Mouse (Mus musculus): ENCODE measurements around the gene BC034090. TPM values are rescaled to one million over a fixed set of nuclear protein-coding genes. Genes with fewer than 3 reads are reported as not detected.

Gene BC034090
- polyA plus RNA-seq, 1 experiment from 2014 or later, result 3.2 TPM

DNA sequence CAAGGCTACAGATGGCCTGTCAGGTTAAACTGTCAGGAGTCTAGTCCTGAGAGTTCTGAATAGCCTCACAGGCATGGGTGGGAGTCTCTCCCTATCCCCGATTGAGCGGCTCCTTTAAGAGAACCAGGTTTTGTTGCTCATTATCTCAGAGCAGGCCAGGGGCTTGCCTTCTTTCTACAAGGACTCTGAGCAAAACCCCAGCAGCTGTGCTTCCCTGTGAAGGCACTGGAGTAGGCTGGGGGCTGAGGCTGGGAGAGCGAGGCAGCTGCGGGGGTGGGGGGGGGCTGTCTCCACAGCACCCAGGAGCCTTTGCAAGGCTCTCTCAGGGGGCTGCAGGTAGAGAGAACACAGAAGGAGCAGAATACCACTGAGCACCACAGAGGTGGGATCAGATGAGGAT, 5.1 kb downstream of the BC034090 start:
- H3K27me3 ChIP-seq (ENCODE audit: control insufficient read depth, insufficient read depth, low read length), result no peaks in the 10 kb centered on the region; the same call in 1 of the 2 replicates
- ATAC-seq (replicated peaks; ENCODE audit: low FRiP score) (no peak), DNase-seq (ENCODE audit: low spot score) (no peak)
- WGBS, result 55% methylated on average over 4 of the region's 4 CpGs
- no peak overlapping the region for H3K4me3 ChIP-seq (ENCODE audit: low read depth, low read length)
- no peak overlapping the region for H3K27ac ChIP-seq (ENCODE audit: low read depth, low read length)
- H3K4me1 ChIP-seq (replicated peaks; ENCODE audit: control insufficient read depth, insufficient read depth, low read length), result peaks cover 22% of the 10 kb centered on the region
- no peaks in the 10 kb centered on the region for H3K9me3 ChIP-seq (ENCODE audit: control insufficient read depth, low read length)
- no peaks in the 10 kb centered on the region for H3K36me3 ChIP-seq (ENCODE audit: control insufficient read depth, insufficient read depth, low read length)
- no peak overlapping the region for H3K4me2 ChIP-seq (ENCODE audit: low read depth, low read length, severe bottlenecking)
- H3K9ac ChIP-seq (ENCODE audit: low read length), result no peak overlapping the region

DNA sequence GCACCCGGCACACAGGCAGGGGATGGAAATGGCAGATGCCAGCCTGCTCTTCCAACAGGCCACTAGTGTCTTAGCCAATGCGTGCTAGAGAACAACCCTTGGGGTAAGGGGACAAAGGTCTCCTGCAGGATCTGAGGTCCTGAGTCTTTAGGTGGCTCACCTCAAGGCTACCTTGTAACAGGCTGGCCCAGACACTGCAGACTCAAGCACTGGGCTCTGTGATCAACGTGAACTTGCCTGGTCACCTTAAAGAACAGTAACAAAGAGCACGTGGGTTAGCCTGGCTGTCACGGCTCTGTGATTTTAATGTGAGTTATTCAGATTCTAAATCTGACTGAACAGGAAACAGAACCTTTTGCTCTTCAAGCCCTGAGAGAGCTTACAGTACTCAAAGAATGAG, 6.1 kb downstream of the BC034090 start:
- Histone ChIP-seq H3K4me1 (replicated peaks; ENCODE audit: control insufficient read depth, insufficient read depth, low read length) (peaks cover 26% of the 10 kb centered on the region), H3K9me3 (ENCODE audit: control insufficient read depth, low read length) (no peaks in the 10 kb centered on the region), H3K4me3 (ENCODE audit: low read depth, low read length) (no peak overlapping the region), H3K27me3 (ENCODE audit: control insufficient read depth, insufficient read depth, low read length) (no peaks in the 10 kb centered on the region), H3K36me3 (ENCODE audit: control insufficient read depth, insufficient read depth, low read length) (no peaks in the 10 kb centered on the region), H3K4me2 (ENCODE audit: low read depth, low read length, severe bottlenecking) (no peak overlapping the region), H3K9ac (ENCODE audit: low read length) (no peak overlapping the region), H3K27ac (ENCODE audit: low read depth, low read length) (no peak overlapping the region)
- no peak for ATAC-seq (replicated peaks; ENCODE audit: low FRiP score)
- 87% methylated on average over 5 of the region's 5 CpGs for WGBS
- no peak for DNase-seq (ENCODE audit: low spot score)

DNA sequence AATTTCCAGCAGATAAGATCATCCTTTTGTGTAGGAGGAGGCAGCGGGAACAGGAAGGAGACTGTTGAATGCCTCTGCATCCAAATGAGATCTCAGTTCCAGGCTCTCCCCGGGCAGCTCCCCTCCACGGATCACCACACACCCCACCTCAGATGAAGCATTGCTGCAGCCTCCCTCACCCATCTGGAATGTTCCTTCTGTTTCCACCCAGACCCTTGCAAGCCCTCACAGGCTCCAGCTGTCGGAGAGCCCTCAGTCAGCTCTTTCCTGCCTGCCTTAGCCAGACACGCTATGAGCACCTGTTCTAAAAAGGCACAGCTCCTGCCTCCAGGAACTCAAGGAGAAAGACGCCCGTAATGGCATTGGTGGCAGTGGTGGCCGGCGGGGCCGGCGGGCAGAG, 6.9 kb downstream of the BC034090 start:
- Histone ChIP-seq H3K4me1 (replicated peaks; ENCODE audit: control insufficient read depth, insufficient read depth, low read length) (peaks cover 29% of the 10 kb centered on the region), H3K4me2 (ENCODE audit: low read depth, low read length, severe bottlenecking) (no peak overlapping the region), H3K27me3 (ENCODE audit: control insufficient read depth, insufficient read depth, low read length) (no peaks in the 10 kb centered on the region), H3K36me3 (ENCODE audit: control insufficient read depth, insufficient read depth, low read length) (no peaks in the 10 kb centered on the region), H3K4me3 (ENCODE audit: low read depth, low read length) (no peak overlapping the region), H3K9me3 (ENCODE audit: control insufficient read depth, low read length) (no peaks in the 10 kb centered on the region), H3K27ac (ENCODE audit: low read depth, low read length) (no peak overlapping the region), H3K9ac (ENCODE audit: low read length) (no peak overlapping the region)
- no peak for ATAC-seq (replicated peaks; ENCODE audit: low FRiP score)
- 78% methylated on average over 11 of the region's 11 CpGs for WGBS
- peak; percentile 50 for DNase-seq (ENCODE audit: low spot score)

DNA sequence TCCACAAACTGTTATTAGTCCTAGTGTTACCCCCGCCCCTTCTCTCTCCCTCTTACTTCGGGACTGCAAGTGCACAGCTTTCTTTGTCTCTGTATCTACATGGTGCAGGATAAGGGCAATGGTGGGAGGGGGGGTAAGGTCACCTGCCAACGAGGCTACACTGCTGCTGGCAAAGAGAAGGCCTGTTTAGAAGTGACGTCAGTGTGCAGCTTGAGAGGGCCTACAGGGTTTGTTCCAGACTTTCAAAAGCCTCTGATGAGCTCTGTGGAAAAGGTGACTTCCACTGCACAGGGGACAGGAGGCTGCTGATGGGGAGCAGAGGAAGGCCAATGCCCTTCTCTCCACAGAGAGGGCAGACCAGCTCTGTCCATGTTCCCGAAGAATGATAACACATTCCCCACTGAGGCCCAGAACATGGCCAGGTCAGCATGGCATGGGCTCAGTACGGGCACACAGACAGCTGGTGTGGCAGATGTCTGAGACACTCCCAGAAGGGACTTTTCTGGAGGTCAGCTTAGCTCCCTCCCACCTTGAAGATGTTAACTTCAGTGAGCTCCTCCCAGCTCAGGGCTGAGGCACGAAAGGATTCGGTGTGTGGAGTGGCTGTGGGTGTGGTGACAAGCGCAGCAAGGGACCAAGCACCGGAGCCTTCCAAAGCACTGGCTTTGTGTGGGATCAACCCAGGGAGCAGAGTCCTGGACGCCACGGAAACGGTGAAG, 7.8 kb downstream of the BC034090 start:
- Histone ChIP-seq H3K36me3 (ENCODE audit: control insufficient read depth, insufficient read depth, low read length) (no peaks in the 10 kb centered on the region), H3K4me1 (replicated peaks; ENCODE audit: control insufficient read depth, insufficient read depth, low read length) (peaks cover 31% of the 10 kb centered on the region), H3K4me3 (ENCODE audit: low read depth, low read length) (no peak overlapping the region), H3K9ac (ENCODE audit: low read length) (peak overlapping the region; percentile 29; the same call in 1 of the 2 replicates), H3K4me2 (ENCODE audit: low read depth, low read length, severe bottlenecking) (no peak overlapping the region), H3K9me3 (ENCODE audit: control insufficient read depth, low read length) (no peaks in the 10 kb centered on the region), H3K27me3 (ENCODE audit: control insufficient read depth, insufficient read depth, low read length) (no peaks in the 10 kb centered on the region), H3K27ac (ENCODE audit: low read depth, low read length) (no peak overlapping the region)
- DNase-seq (ENCODE audit: low spot score) (peak; percentile 50), ATAC-seq (replicated peaks; ENCODE audit: low FRiP score) (no peak)
- WGBS, result 44% methylated on average over 13 of the region's 13 CpGs

DNA sequence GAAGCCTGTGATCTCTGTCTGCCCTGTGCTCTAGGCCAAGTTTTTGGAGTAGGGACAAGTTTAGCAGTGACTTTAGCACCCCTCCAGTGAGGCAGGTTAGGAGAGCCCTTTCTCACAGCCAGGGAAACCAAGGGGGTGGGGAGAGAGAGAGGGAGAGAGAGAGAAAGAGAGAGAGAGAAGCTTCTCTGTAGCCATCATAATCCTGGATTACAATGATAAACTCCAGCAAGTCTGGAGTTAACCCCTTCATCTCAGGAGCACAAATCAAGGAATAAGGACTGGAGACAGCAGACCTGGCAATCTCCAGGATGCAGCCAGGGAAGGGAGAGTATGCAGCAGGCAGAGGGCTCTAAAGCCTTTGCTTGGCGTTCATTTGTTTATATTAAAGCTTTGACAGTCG, 8.6 kb downstream of the BC034090 start:
- WGBS, result 36% methylated on average over 2 of the region's 2 CpGs
- Histone ChIP-seq H3K27me3 (ENCODE audit: control insufficient read depth, insufficient read depth, low read length) (no peaks in the 10 kb centered on the region), H3K9me3 (ENCODE audit: control insufficient read depth, low read length) (no peaks in the 10 kb centered on the region), H3K27ac (ENCODE audit: low read depth, low read length) (no peak overlapping the region), H3K4me1 (replicated peaks; ENCODE audit: control insufficient read depth, insufficient read depth, low read length) (peaks cover 31% of the 10 kb centered on the region), H3K36me3 (ENCODE audit: control insufficient read depth, insufficient read depth, low read length) (no peaks in the 10 kb centered on the region), H3K4me2 (ENCODE audit: low read depth, low read length, severe bottlenecking) (no peak overlapping the region), H3K9ac (ENCODE audit: low read length) (no peak overlapping the region; the same call in 1 of the 2 replicates), H3K4me3 (ENCODE audit: low read depth, low read length) (no peak overlapping the region)
- ATAC-seq (replicated peaks; ENCODE audit: low FRiP score), result no peak
- no peak for DNase-seq (ENCODE audit: low spot score)

DNA sequence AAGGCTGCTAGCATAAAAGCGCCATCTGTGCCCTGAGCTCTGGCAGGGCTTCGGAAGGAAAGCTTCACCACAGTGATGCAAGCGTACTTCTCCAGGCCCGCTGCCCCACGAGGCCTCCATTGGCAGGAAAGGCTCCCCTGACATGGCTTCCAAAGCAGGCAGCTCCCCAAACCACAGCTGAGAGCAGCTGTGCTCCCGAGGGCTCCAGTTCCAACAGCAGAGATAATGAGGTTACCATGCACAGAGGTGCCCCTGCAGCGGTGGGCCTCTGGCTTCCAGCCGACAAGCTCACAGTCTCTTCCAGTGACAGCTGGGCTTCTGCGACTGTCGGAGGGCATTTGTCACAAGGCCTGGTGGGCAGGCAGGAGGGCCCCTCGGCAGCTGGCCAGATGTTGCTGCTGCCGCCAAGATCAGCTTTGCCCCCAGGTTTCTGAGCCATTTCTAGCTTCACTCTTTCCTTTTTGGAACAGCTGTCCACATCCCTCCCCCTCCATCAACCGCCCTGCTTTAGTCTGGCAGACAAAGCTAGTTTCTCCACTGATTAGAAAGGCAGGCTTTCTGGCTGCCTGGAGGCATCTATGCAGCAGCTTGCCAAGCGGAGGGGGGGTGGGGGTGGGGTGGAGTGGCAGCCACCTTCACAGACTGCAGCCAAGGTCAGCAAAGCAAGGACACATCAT, 10.2 kb downstream of the BC034090 start:
- whole genome bisulfite sequencing, result 23% methylated on average over 14 of the region's 14 CpGs
- DNase-seq (ENCODE audit: low spot score) (peak; percentile 74), ATAC-seq (replicated peaks; ENCODE audit: low FRiP score) (peak; percentile 42)
- Histone ChIP-seq H3K9ac (ENCODE audit: low read length) (0 out of 2 replicates have a peak overlapping the region, but pooled peaks have one; percentile 17), H3K4me2 (ENCODE audit: low read depth, low read length, severe bottlenecking) (no peak overlapping the region), H3K36me3 (ENCODE audit: control insufficient read depth, insufficient read depth, low read length) (no peaks in the 10 kb centered on the region), H3K4me1 (replicated peaks; ENCODE audit: control insufficient read depth, insufficient read depth, low read length) (peaks cover 38% of the 10 kb centered on the region), H3K4me3 (ENCODE audit: low read depth, low read length) (no peak overlapping the region), H3K27ac (ENCODE audit: low read depth, low read length) (peak overlapping the region; percentile 70), H3K9me3 (ENCODE audit: control insufficient read depth, low read length) (no peaks in the 10 kb centered on the region), H3K27me3 (ENCODE audit: control insufficient read depth, insufficient read depth, low read length) (no peaks in the 10 kb centered on the region)

DNA sequence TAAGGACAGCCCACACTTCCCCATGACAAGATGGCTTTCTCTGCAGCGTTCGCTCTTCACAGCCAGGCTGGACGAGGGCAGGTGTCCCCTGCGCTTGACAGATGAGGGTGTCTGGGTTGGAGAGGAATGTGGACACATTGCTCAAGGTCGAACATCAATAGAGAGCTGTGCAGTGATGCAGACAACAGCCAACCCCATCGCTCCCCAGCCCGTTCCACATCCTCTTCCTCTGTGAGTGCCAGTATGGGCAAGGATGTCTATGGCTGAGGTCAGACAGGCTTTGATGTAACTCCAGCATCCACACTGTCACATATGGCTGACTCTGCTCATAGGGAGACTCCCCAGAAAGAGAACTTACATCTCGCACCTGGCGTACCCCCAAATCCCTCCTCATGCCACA, 10.9 kb downstream of the BC034090 start:
- ATAC-seq (replicated peaks; ENCODE audit: low FRiP score) (no peak), DNase-seq (ENCODE audit: low spot score) (no peak)
- WGBS, result 87% methylated on average over 9 of the region's 9 CpGs
- Histone ChIP-seq H3K27ac (ENCODE audit: low read depth, low read length) (peak overlapping the region; percentile 70), H3K4me3 (ENCODE audit: low read depth, low read length) (no peak overlapping the region), H3K9ac (ENCODE audit: low read length) (no peak overlapping the region), H3K4me1 (replicated peaks; ENCODE audit: control insufficient read depth, insufficient read depth, low read length) (peaks cover 42% of the 10 kb centered on the region), H3K36me3 (ENCODE audit: control insufficient read depth, insufficient read depth, low read length) (no peaks in the 10 kb centered on the region), H3K27me3 (ENCODE audit: control insufficient read depth, insufficient read depth, low read length) (no peaks in the 10 kb centered on the region), H3K4me2 (ENCODE audit: low read depth, low read length, severe bottlenecking) (no peak overlapping the region), H3K9me3 (ENCODE audit: control insufficient read depth, low read length) (no peaks in the 10 kb centered on the region)

DNA sequence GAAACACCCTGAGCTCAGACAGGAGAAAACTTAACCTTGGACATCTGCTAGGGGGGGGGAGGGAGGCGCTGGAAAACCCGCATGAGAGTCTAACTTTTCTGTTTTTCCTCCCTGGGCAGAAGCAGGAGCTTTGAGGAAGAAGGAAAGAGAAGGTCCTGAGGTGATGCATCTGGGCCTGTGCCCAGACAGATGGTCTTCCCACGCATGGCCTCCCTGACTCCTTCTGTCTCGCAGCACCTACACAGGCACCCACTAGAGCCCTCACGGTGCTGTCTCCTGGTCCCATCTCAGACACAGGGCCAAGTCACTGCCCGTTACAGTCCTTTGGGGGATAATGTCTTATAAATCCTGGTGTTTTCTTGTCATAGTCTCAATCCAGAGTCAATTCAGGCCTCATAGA, 11.5 kb downstream of the BC034090 start:
- Histone ChIP-seq H3K27ac (ENCODE audit: low read depth, low read length) (0 out of 2 replicates have a peak overlapping the region, but pooled peaks have one; percentile 18), H3K9me3 (ENCODE audit: control insufficient read depth, low read length) (no peaks in the 10 kb centered on the region), H3K4me1 (replicated peaks; ENCODE audit: control insufficient read depth, insufficient read depth, low read length) (peaks cover 42% of the 10 kb centered on the region), H3K4me2 (ENCODE audit: low read depth, low read length, severe bottlenecking) (no peak overlapping the region), H3K27me3 (ENCODE audit: control insufficient read depth, insufficient read depth, low read length) (no peaks in the 10 kb centered on the region), H3K9ac (ENCODE audit: low read length) (no peak overlapping the region), H3K36me3 (ENCODE audit: control insufficient read depth, insufficient read depth, low read length) (no peaks in the 10 kb centered on the region), H3K4me3 (ENCODE audit: low read depth, low read length) (no peak overlapping the region)
- WGBS, result 67% methylated on average over 6 of the region's 6 CpGs
- no peak for ATAC-seq (replicated peaks; ENCODE audit: low FRiP score)
- no peak for DNase-seq (ENCODE audit: low spot score)
